Mouse (Mus musculus) embryo, embryonic 11 days (tissue): ENCODE results near the gene Vmn1r37.
"Not testable (repeated sequence)": the region's sequence is repeated elsewhere in the genome, so short reads cannot be mapped to it uniquely, and the experiment has no call there.

Experiments
- DNase-seq: peaks from one replicate; pipeline ENCODE4 v3.0.0-alpha.2; 2015

Gene Vmn1r37

GRCm38 (mm10) chr6:66729082-66729481, at the start of gene Vmn1r37:
Gene Vmn1r37, plus strand, starts transcription at chr6:66729382.
- not testable (repeated sequence) for DNase-seq

- DNase-seq = no peak
Observed at GRCm38 (mm10) chr6:66685806-66686205, 43.4 kb upstream of the Vmn1r37 start, which contains the start of gene Vmn1r35. Gene Vmn1r35, minus strand, starts transcription at chr6:66685906.

- DNase-seq = no peak
Observed at GRCm38 (mm10) chr6:66708901-66709300, 20.3 kb upstream of the Vmn1r37 start.

- DNase-seq = no peak
Observed at GRCm38 (mm10) chr6:66713854-66714253, 15.3 kb upstream of the Vmn1r37 start.

- DNase-seq = not testable (repeated sequence)
Observed at GRCm38 (mm10) chr6:66719068-66719467, 10.1 kb upstream of the Vmn1r37 start, which contains the start of gene Vmn1r36. Gene Vmn1r36, minus strand, starts transcription at chr6:66719168.

GRCm38 (mm10) chr6:66782527-66782926, 53.3 kb downstream of the Vmn1r37 start, which contains the start of gene Vmn1r38:
Gene Vmn1r38, minus strand, starts transcription at chr6:66782627.
- DNase-seq = not testable (repeated sequence)
